Mouse (Mus musculus) kidney, embryonic 16.5 days (tissue): Measurements from ENCODE around the gene Akap13. TPM values are rescaled to one million over a fixed set of nuclear protein-coding genes. Genes with fewer than 3 reads are reported as not detected.
"Not testable (repeated sequence)": the region's sequence is repeated elsewhere in the genome, so short reads cannot be mapped to it uniquely, and the experiment has no call there.

Experiments
- ATAC-seq: fragments of 200-750 bp; cut with Nextera tagmentation; 2 replicates; pipeline ENCODE4 v1.8.0; 2017; ENCODE audit warnings: moderate TSS enrichment; ENCODE audit not compliant: low FRiP score, low TSS enrichment
- H3K27ac ChIP-seq: fragments of 300-500 bp; sonication (generic); 2 replicates; pipeline ENCODE4 v1.5.1; 2014; ENCODE audit warnings: low read length
- H3K27me3 ChIP-seq: fragments of 300-500 bp; sonication (generic); 2 replicates; pipeline ENCODE4 v1.6.1; 2014; ENCODE audit warnings: low read length, control low read depth, mixed read lengths; ENCODE audit not compliant: insufficient read depth
- H3K36me3 ChIP-seq: fragments of 300-500 bp; sonication (generic); 2 replicates; pipeline ENCODE4 v1.6.1; 2014; ENCODE audit warnings: low read length, control low read depth, mixed read lengths; ENCODE audit not compliant: insufficient read depth
- H3K4me1 ChIP-seq: fragments of 300-500 bp; sonication (generic); 2 replicates; pipeline ENCODE4 v1.6.1; 2014; ENCODE audit warnings: low read length, control low read depth, mixed read lengths; ENCODE audit not compliant: insufficient read depth
- H3K4me2 ChIP-seq: fragments of 300-500 bp; sonication (generic); replicated peaks from 2 replicates; pipeline ENCODE4 v1.6.1; 2014; ENCODE audit warnings: low read depth, low read length
- H3K4me3 ChIP-seq: fragments of 300-500 bp; sonication (generic); 2 replicates; pipeline ENCODE4 v1.5.1; 2014; ENCODE audit warnings: mild to moderate bottlenecking, low read length
- H3K9ac ChIP-seq: fragments of 300-500 bp; sonication (generic); replicated peaks from 2 replicates; pipeline ENCODE4 v1.6.1; 2014; ENCODE audit warnings: low read length
- H3K9me3 ChIP-seq: fragments of 300-500 bp; sonication (generic); 2 replicates; pipeline ENCODE4 v1.6.1; 2016; ENCODE audit warnings: low read length, control low read depth
- WGBS: fragments of 180-500 bp; shearing (Covaris S2); extraction: QIAGEN DNeasy Blood & Tissue Kit; methylation state at CpG from one replicate; pipeline ENCODE4 v1.1.7; 2014; 5-methylcytosine and 5-hydroxymethylcytosine counted together
- polyA plus RNA-seq: library from polyadenylated mRNA; unstranded; fragments of >200 nt; fragmentation: Nextera tagmentation; extraction: Ambion mirVana; gene quantifications from 2 replicates; pipeline ENCODE4 v1.2.1, GENCODE M21; 2015

Gene Akap13
- polyA plus RNA-seq, 1 experiment from 2014 or later = 35.2 TPM

- peaks cover 27% of the 10 kb centered on the region for H3K4me1 ChIP-seq
- 60% methylated on average over 14 of the region's 14 CpGs for WGBS
- H3K9me3 ChIP-seq = no peaks in the 10 kb centered on the region
- no peak overlapping the region for H3K4me3 ChIP-seq
- H3K27me3 ChIP-seq = no peaks in the 10 kb centered on the region
- H3K9ac ChIP-seq = no peak overlapping the region
- H3K4me2 ChIP-seq = no peak overlapping the region
- ATAC-seq = no peak
- no peaks in the 10 kb centered on the region for H3K36me3 ChIP-seq
- no peak overlapping the region for H3K27ac ChIP-seq
Measured at GRCm38 (mm10) chr7:75785388-75786328, 330.3 kb downstream of the Akap13 start.

- H3K36me3 ChIP-seq = no peaks in the 10 kb centered on the region
- H3K27ac ChIP-seq = no peak overlapping the region
- H3K9me3 ChIP-seq = no peaks in the 10 kb centered on the region
- no peak overlapping the region; the same call in 1 of the 2 replicates for H3K4me2 ChIP-seq
- no peak overlapping the region for H3K9ac ChIP-seq
- H3K4me3 ChIP-seq = no peak overlapping the region
- ATAC-seq = no peak
- WGBS = no CpG with 5 or more reads among the region's 2 CpGs
- H3K4me1 ChIP-seq = peaks cover 21% of the 10 kb centered on the region; the same call in 1 of the 2 replicates
- H3K27me3 ChIP-seq = no peaks in the 10 kb centered on the region
Measured at GRCm38 (mm10) chr7:75786812-75787211, 331.5 kb downstream of the Akap13 start.

GRCm38 (mm10) chr7:75787371-75787770, 332.0 kb downstream of the Akap13 start:
- H3K4me1 ChIP-seq = peaks cover 21% of the 10 kb centered on the region; the same call in 1 of the 2 replicates
- H3K9ac ChIP-seq = no peak overlapping the region
- H3K36me3 ChIP-seq = no peaks in the 10 kb centered on the region
- peak overlapping the region; percentile 39; the same call in 1 of the 2 replicates for H3K27ac ChIP-seq
- H3K9me3 ChIP-seq = no peaks in the 10 kb centered on the region
- no peak overlapping the region for H3K4me3 ChIP-seq
- H3K4me2 ChIP-seq = no peak overlapping the region
- no peak for ATAC-seq
- H3K27me3 ChIP-seq = no peaks in the 10 kb centered on the region
- WGBS = 18% methylated on average over 3 of the region's 3 CpGs

GRCm38 (mm10) chr7:75788069-75788800, 332.9 kb downstream of the Akap13 start:
- not testable (repeated sequence) for ATAC-seq

GRCm38 (mm10) chr7:75788801-75789135, 333.4 kb downstream of the Akap13 start:
- H3K9me3 ChIP-seq, H3K9ac ChIP-seq, H3K4me2 ChIP-seq, H3K4me3 ChIP-seq, H3K27ac ChIP-seq, H3K27me3 ChIP-seq, H3K36me3 ChIP-seq, ATAC-seq: not testable (repeated sequence)
- 27% methylated on average over 3 of the region's 3 CpGs for WGBS
- H3K4me1 ChIP-seq = peaks cover 16% of the 10 kb centered on the region; the same call in 1 of the 2 replicates

More at GRCm38 (mm10) chr7:75788069-75788800, 332.9 kb downstream of the Akap13 start:
- 45% methylated on average over 4 of the region's 7 CpGs for WGBS
- H3K9me3 ChIP-seq, H3K27ac ChIP-seq, H3K4me3 ChIP-seq, H3K27me3 ChIP-seq, H3K4me2 ChIP-seq, H3K9ac ChIP-seq, H3K36me3 ChIP-seq: not testable (repeated sequence)
- H3K4me1 ChIP-seq = peaks cover 16% of the 10 kb centered on the region; the same call in 1 of the 2 replicates

GRCm38 (mm10) chr7:75789746-75790145, 334.4 kb downstream of the Akap13 start:
- Histone ChIP-seq H3K36me3 (no peaks in the 10 kb centered on the region), H3K27ac (no peak overlapping the region), H3K9ac (no peak overlapping the region), H3K4me3 (no peak overlapping the region), H3K27me3 (no peaks in the 10 kb centered on the region), H3K4me2 (no peak overlapping the region), H3K4me1 (peaks cover 20% of the 10 kb centered on the region), H3K9me3 (no peaks in the 10 kb centered on the region)
- no peak for ATAC-seq
- WGBS = 95% methylated on average over 6 of the region's 6 CpGs

- not testable (repeated sequence) for H3K27me3 ChIP-seq, H3K4me2 ChIP-seq, H3K9me3 ChIP-seq, H3K4me3 ChIP-seq, H3K36me3 ChIP-seq, H3K9ac ChIP-seq, H3K27ac ChIP-seq
- ATAC-seq = peak; percentile 37
- peaks cover 25% of the 10 kb centered on the region for H3K4me1 ChIP-seq
- WGBS = 51% methylated on average over 12 of the region's 13 CpGs
Measured at GRCm38 (mm10) chr7:75791092-75791837, 335.9 kb downstream of the Akap13 start.

- H3K9me3 ChIP-seq = no peaks in the 10 kb centered on the region
- no peaks in the 10 kb centered on the region for H3K27me3 ChIP-seq
- H3K9ac ChIP-seq = no peak overlapping the region
- ATAC-seq = no peak
- 78% methylated on average over 2 of the region's 2 CpGs for WGBS
- no peaks in the 10 kb centered on the region for H3K36me3 ChIP-seq
- H3K4me1 ChIP-seq = peaks cover 18% of the 10 kb centered on the region
- no peak overlapping the region for H3K27ac ChIP-seq
- no peak overlapping the region for H3K4me2 ChIP-seq
- H3K4me3 ChIP-seq = no peak overlapping the region
Measured at GRCm38 (mm10) chr7:75793091-75793490, 337.8 kb downstream of the Akap13 start.

GRCm38 (mm10) chr7:75793654-75794335, 338.5 kb downstream of the Akap13 start:
- Histone ChIP-seq H3K9me3 (no peaks in the 10 kb centered on the region), H3K27ac (no peak overlapping the region; the same call in 1 of the 2 replicates), H3K4me3 (no peak overlapping the region), H3K36me3 (no peaks in the 10 kb centered on the region), H3K27me3 (no peaks in the 10 kb centered on the region), H3K4me2 (no peak overlapping the region), H3K4me1 (peaks cover 17% of the 10 kb centered on the region), H3K9ac (no peak overlapping the region)
- 43% methylated on average over 3 of the region's 3 CpGs for WGBS
- ATAC-seq = no peak
